Mouse (Mus musculus): ENCODE results near the gene Cyp2j5.

DNA sequence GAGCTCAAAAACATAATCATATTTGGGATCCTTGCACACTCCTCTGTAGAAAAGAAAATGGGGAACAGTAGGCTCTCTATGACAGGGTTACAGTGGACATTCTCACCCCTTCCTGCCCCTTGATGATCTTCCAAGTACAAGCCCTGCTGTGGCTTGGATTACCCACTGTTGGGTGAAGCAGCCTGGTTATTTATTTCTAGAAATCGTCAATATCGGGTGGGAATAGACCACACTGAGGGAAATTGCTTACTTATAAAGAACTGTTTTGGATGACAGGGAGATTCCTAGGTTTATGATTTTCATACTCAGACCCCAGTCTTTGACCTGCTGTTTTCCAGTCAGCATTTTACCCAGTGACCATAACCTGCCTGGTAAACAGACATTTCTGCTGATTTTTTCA lies at the start of gene Cyp2j5:
- TF ChIP-seq CTCF (conservative IDR thresholded peaks at IDR 0.05 in 1 of 2, IDR thresholded peaks at IDR 0.05 in 1 of 2; ENCODE audit: low read depth in 2 of 2, low read length in 2 of 2): no peak
- no peak for TF ChIP-seq ETS1 (conservative IDR thresholded peaks at IDR 0.05; ENCODE audit: low read depth, low read length)
- TF ChIP-seq ZC3H11A (IDR thresholded peaks at IDR 0.05; ENCODE audit: low read depth, low read length): no peak
- no peak for TF ChIP-seq RCOR1 (conservative IDR thresholded peaks at IDR 0.05; ENCODE audit: low read depth, low read length)
- no peak for TF ChIP-seq E2F4 (IDR thresholded peaks at IDR 0.05; ENCODE audit: insufficient replicate concordance, low read depth, low read length)
- no peak for TF ChIP-seq GABPA (IDR thresholded peaks at IDR 0.05; ENCODE audit: insufficient replicate concordance, low read depth, low read length)
